Mouse (Mus musculus) heart, postnatal 0 days (tissue): Measurements from ENCODE around the gene Fem1b.

Experiments used
- CTCF ChIP-seq: IDR thresholded peaks from 2 replicates; pipeline ENCODE4 v1.5.1; 2016; ENCODE audit warnings: antibody characterized with exemption, control low read depth, low read depth
- EP300 ChIP-seq: IDR thresholded peaks from 2 replicates; pipeline ENCODE4 v1.6.1; 2016; ENCODE audit warnings: antibody characterized with exemption, low read depth

- TF ChIP-seq CTCF (no peak), EP300 (no peak)
Measured at GRCm38 (mm10) chr9:62772746-62773145, 39.0 kb downstream of the Fem1b start.
